Mouse (Mus musculus) olfactory bulb, adult 2 months (tissue): ENCODE results near the gene Ndufs7.

ENCODE experiments used
- CTCF ChIP-seq: fragments of 200-500 bp; IDR thresholded peaks from 2 replicates; pipeline ENCODE4 v1.5.1; 2012; ENCODE audit warnings: low read depth, mild to moderate bottlenecking, low read length, moderate library complexity; ENCODE audit not compliant: insufficient read depth
- POLR2A ChIP-seq: fragments of 200-500 bp; IDR thresholded peaks from 2 replicates; pipeline ENCODE4 v1.6.1; 2012; ENCODE audit warnings: mild to moderate bottlenecking, low read depth, low read length, moderate library complexity; ENCODE audit not compliant: insufficient read depth

DNA sequence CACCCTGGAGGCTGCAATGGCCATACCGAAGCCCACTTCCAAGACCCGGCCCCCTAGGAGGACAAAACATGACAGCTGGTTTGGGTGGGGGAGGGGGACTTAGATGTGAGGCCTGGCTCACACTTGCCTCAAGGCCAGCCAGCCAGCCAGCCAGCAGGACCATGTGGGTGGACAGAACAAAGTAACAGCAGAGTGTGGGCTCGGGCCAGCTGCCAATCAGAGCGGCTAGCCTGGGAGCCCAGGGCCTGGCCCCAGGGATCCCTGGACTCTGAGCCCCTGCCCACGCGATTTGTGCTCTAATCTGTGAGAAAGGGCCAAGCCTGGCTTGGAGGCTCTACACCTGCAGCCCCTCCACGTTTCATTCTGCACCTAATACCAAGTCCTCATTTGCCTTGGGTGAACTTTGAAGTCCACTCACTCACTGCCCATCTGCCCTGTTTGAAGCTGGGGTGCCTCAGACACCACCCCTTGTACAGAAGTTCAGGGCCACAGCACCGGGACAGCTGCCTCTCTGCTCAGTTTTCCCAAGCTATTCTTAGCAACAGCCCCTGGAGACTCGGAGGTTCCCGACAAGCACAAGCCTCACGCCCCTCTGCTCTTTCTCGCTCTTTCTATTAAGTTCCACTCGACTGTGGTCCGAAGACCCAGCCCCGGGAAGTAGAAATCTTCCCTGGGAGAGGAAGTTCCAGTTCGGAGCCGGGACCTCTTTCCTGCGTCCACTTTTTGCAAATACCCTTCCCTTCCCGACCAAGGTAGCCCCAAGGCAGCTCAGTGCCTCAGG, 11.1 kb downstream of the Ndufs7 start:
- TF ChIP-seq CTCF, result no peak
- TF ChIP-seq POLR2A, result no peak
